Mouse (Mus musculus): ENCODE results near the gene Lmntd2. TPM values are rescaled to one million over a fixed set of nuclear protein-coding genes. Genes with fewer than 3 reads are reported as not detected.

The Lmntd2 gene
- polyA plus RNA-seq, 1 experiment from 2014 or later: 3.3 TPM

- peak within 1 kb of the TSS; percentile 98 for H3K4me2 ChIP-seq (ENCODE audit: low read depth, low read length, severe bottlenecking)
- under 1% methylated on average over 76 of the region's 76 CpGs for WGBS
- peaks cover 6% of the 10 kb centered on the region; the same call in 1 of the 2 replicates for H3K36me3 ChIP-seq (ENCODE audit: control insufficient read depth, insufficient read depth, low read length)
- H3K9ac ChIP-seq (ENCODE audit: low read length): peak within 1 kb of the TSS; percentile 97
- peak within 1 kb of the TSS; percentile 93 for H3K27ac ChIP-seq (ENCODE audit: low read depth, low read length)
- peaks cover 7% of the 10 kb centered on the region for H3K4me1 ChIP-seq (replicated peaks; ENCODE audit: control insufficient read depth, insufficient read depth, low read length)
- DNase-seq (ENCODE audit: low spot score) (peak; percentile 98), ATAC-seq (replicated peaks; ENCODE audit: low FRiP score) (peak; percentile 92)
- no peaks in the 10 kb centered on the region for H3K27me3 ChIP-seq (ENCODE audit: control insufficient read depth, insufficient read depth, low read length)
- no peaks in the 10 kb centered on the region for H3K9me3 ChIP-seq (ENCODE audit: control insufficient read depth, low read length)
- peak within 1 kb of the TSS; percentile 99 for H3K4me3 ChIP-seq (ENCODE audit: low read depth, low read length)
Measured at GRCm38 (mm10) chr7:141228279-141229067, 14.6 kb upstream of the Lmntd2 start, which contains the start of gene Phrf1. TSS of gene Phrf1 (plus strand) at chr7:141228784.

- peaks cover 8% of the 10 kb centered on the region for H3K4me1 ChIP-seq (replicated peaks; ENCODE audit: control insufficient read depth, insufficient read depth, low read length)
- 71% methylated on average over 4 of the region's 4 CpGs for WGBS
- no peak for DNase-seq (ENCODE audit: low spot score)
- H3K4me3 ChIP-seq (ENCODE audit: low read depth, low read length): peak overlapping the region; percentile 99; the same call in 1 of the 2 replicates
- ATAC-seq (replicated peaks; ENCODE audit: low FRiP score): peak; percentile 21; the same call in 1 of the 2 replicates
- no peak overlapping the region for H3K4me2 ChIP-seq (ENCODE audit: low read depth, low read length, severe bottlenecking)
- no peak overlapping the region; the same call in 1 of the 2 replicates for H3K9ac ChIP-seq (ENCODE audit: low read length)
- H3K27me3 ChIP-seq (ENCODE audit: control insufficient read depth, insufficient read depth, low read length): no peaks in the 10 kb centered on the region
- no peaks in the 10 kb centered on the region for H3K9me3 ChIP-seq (ENCODE audit: control insufficient read depth, low read length)
- no peak overlapping the region for H3K27ac ChIP-seq (ENCODE audit: low read depth, low read length)
- H3K36me3 ChIP-seq (ENCODE audit: control insufficient read depth, insufficient read depth, low read length): peaks cover 6% of the 10 kb centered on the region; the same call in 1 of the 2 replicates
Measured at GRCm38 (mm10) chr7:141227796-141228195, 13.9 kb upstream of the Lmntd2 start.

- H3K4me2 ChIP-seq (ENCODE audit: low read depth, low read length, severe bottlenecking): no peak overlapping the region
- H3K4me3 ChIP-seq (ENCODE audit: low read depth, low read length): no peak overlapping the region
- ATAC-seq (replicated peaks; ENCODE audit: low FRiP score) (no peak), DNase-seq (ENCODE audit: low spot score) (no peak)
- 83% methylated on average over 6 of the region's 6 CpGs for WGBS
- no peak overlapping the region for H3K27ac ChIP-seq (ENCODE audit: low read depth, low read length)
- peaks cover 17% of the 10 kb centered on the region for H3K4me1 ChIP-seq (replicated peaks; ENCODE audit: control insufficient read depth, insufficient read depth, low read length)
- peaks cover 3% of the 10 kb centered on the region; the same call in 1 of the 2 replicates for H3K36me3 ChIP-seq (ENCODE audit: control insufficient read depth, insufficient read depth, low read length)
- no peaks in the 10 kb centered on the region for H3K9me3 ChIP-seq (ENCODE audit: control insufficient read depth, low read length)
- no peak overlapping the region for H3K9ac ChIP-seq (ENCODE audit: low read length)
- no peaks in the 10 kb centered on the region for H3K27me3 ChIP-seq (ENCODE audit: control insufficient read depth, insufficient read depth, low read length)
Measured at GRCm38 (mm10) chr7:141226535-141226934, 12.7 kb upstream of the Lmntd2 start.

DNA sequence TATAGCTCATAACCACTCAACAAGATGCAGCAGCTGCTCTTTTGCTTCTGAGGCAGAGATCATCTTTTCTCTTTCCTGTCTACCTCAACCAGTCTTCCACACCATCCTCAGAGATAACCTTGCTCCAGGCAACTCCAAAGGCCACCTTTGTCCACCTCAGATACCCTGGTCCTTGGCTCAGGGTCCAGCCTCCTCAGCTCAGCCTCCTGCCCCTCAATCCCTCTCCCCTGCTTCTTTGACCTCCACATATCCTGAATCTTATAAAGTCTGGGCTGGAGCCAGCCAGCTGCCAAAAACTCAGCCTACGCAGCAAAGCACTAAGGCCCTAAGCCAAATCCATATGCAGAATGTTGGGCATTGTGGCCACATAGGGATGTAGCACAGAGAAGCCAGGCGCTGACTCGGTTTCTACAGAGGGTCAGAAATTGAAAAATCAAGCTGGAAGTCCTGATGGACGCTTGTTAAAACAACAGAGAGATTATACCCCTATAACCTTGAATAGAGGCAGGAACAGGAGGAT lies 8.9 kb upstream of the Lmntd2 start:
- Histone ChIP-seq H3K4me3 (ENCODE audit: low read depth, low read length) (no peak overlapping the region), H3K36me3 (ENCODE audit: control insufficient read depth, insufficient read depth, low read length) (no peaks in the 10 kb centered on the region), H3K27ac (ENCODE audit: low read depth, low read length) (peak overlapping the region; percentile 70), H3K4me2 (ENCODE audit: low read depth, low read length, severe bottlenecking) (no peak overlapping the region; the same call in 1 of the 2 replicates), H3K27me3 (ENCODE audit: control insufficient read depth, insufficient read depth, low read length) (no peaks in the 10 kb centered on the region), H3K4me1 (replicated peaks; ENCODE audit: control insufficient read depth, insufficient read depth, low read length) (peaks cover 12% of the 10 kb centered on the region), H3K9ac (ENCODE audit: low read length) (peak overlapping the region; percentile 35; the same call in 1 of the 2 replicates), H3K9me3 (ENCODE audit: control insufficient read depth, low read length) (no peaks in the 10 kb centered on the region)
- no peak for DNase-seq (ENCODE audit: low spot score)
- WGBS: 91% methylated on average over 4 of the region's 4 CpGs
- ATAC-seq (replicated peaks; ENCODE audit: low FRiP score): no peak

- Histone ChIP-seq H3K9me3 (ENCODE audit: control insufficient read depth, low read length) (no peaks in the 10 kb centered on the region), H3K4me2 (ENCODE audit: low read depth, low read length, severe bottlenecking) (peak overlapping the region; percentile 89; the same call in 1 of the 2 replicates), H3K27me3 (ENCODE audit: control insufficient read depth, insufficient read depth, low read length) (no peaks in the 10 kb centered on the region), H3K27ac (ENCODE audit: low read depth, low read length) (peak overlapping the region; percentile 70), H3K36me3 (ENCODE audit: control insufficient read depth, insufficient read depth, low read length) (no peaks in the 10 kb centered on the region), H3K4me1 (replicated peaks; ENCODE audit: control insufficient read depth, insufficient read depth, low read length) (peaks cover 13% of the 10 kb centered on the region), H3K9ac (ENCODE audit: low read length) (peak overlapping the region; percentile 35), H3K4me3 (ENCODE audit: low read depth, low read length) (peak overlapping the region; percentile 17)
- 12% methylated on average over 8 of the region's 8 CpGs for WGBS
- DNase-seq (ENCODE audit: low spot score): no peak
- ATAC-seq (replicated peaks; ENCODE audit: low FRiP score): no peak
Measured at GRCm38 (mm10) chr7:141222126-141222467, 8.2 kb upstream of the Lmntd2 start.

DNA sequence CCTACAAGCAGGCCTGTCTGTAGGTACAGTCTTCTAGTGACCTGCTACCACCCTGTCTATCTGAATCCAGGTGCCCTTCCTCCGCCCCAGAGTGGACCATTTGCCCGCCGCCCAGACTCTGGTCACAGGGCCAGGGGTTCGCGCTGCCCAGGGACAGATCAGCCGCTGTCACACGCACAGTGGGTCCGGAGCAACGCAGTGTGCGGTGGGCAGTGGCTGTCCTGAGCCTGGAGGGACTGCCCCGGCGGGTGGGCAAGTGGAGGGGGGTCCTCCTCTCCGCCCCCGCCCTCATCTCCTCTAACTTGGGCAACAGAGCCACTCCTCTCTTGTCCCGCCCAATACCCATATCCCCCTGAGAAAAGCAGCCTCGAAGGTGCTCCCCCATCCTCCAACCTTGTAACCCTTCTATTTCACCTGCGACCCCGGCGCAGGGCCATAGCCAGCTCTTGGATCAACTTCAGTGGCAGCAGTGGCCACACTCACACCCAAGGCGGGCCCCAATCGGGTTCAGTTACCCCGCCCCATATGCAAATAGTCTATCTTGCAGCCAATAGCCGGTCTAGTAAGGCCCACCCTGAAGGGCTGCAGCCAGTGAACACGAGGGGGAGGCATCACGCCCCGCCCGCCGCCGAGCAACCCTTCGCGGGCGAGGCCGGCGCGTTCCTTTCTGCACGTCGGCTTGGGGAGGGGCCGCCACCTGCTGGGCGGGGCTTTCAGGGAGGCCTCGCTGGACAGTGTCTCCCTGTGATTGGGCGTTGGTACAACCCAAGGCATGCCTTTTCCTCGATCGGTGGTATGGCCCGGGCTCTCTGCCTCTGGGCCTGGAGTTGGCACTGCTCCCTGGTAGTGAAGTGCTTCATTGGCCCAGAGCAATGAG lies 7.6 kb upstream of the Lmntd2 start:
- ATAC-seq (replicated peaks; ENCODE audit: low FRiP score): peak; percentile 96
- no peaks in the 10 kb centered on the region for H3K9me3 ChIP-seq (ENCODE audit: control insufficient read depth, low read length)
- peaks cover 18% of the 10 kb centered on the region for H3K4me1 ChIP-seq (replicated peaks; ENCODE audit: control insufficient read depth, insufficient read depth, low read length)
- H3K27me3 ChIP-seq (ENCODE audit: control insufficient read depth, insufficient read depth, low read length): no peaks in the 10 kb centered on the region
- 2% methylated on average over 44 of the region's 44 CpGs for WGBS
- peak overlapping the region; percentile 69 for H3K9ac ChIP-seq (ENCODE audit: low read length)
- peak overlapping the region; percentile 89 for H3K4me2 ChIP-seq (ENCODE audit: low read depth, low read length, severe bottlenecking)
- H3K36me3 ChIP-seq (ENCODE audit: control insufficient read depth, insufficient read depth, low read length): no peaks in the 10 kb centered on the region
- H3K27ac ChIP-seq (ENCODE audit: low read depth, low read length): peak overlapping the region; percentile 73
- peak overlapping the region; percentile 46 for H3K4me3 ChIP-seq (ENCODE audit: low read depth, low read length)
- DNase-seq (ENCODE audit: low spot score): peak; percentile 100

GRCm38 (mm10) chr7:141220377-141220776 lies 6.5 kb upstream of the Lmntd2 start:
- DNase-seq (ENCODE audit: low spot score) (no peak), ATAC-seq (replicated peaks; ENCODE audit: low FRiP score) (no peak)
- no peaks in the 10 kb centered on the region for H3K36me3 ChIP-seq (ENCODE audit: control insufficient read depth, insufficient read depth, low read length)
- peaks cover 21% of the 10 kb centered on the region for H3K4me1 ChIP-seq (replicated peaks; ENCODE audit: control insufficient read depth, insufficient read depth, low read length)
- no peak overlapping the region for H3K4me3 ChIP-seq (ENCODE audit: low read depth, low read length)
- H3K9ac ChIP-seq (ENCODE audit: low read length): no peak overlapping the region
- H3K4me2 ChIP-seq (ENCODE audit: low read depth, low read length, severe bottlenecking): peak overlapping the region; percentile 89; the same call in 1 of the 2 replicates
- no peak overlapping the region for H3K27ac ChIP-seq (ENCODE audit: low read depth, low read length)
- H3K9me3 ChIP-seq (ENCODE audit: control insufficient read depth, low read length): no peaks in the 10 kb centered on the region
- H3K27me3 ChIP-seq (ENCODE audit: control insufficient read depth, insufficient read depth, low read length): no peaks in the 10 kb centered on the region
- WGBS: 72% methylated on average over 1 of the region's 1 CpGs

GRCm38 (mm10) chr7:141219558-141220099 lies 5.7 kb upstream of the Lmntd2 start:
- no peak overlapping the region for H3K4me3 ChIP-seq (ENCODE audit: low read depth, low read length)
- H3K9me3 ChIP-seq (ENCODE audit: control insufficient read depth, low read length): no peaks in the 10 kb centered on the region
- ATAC-seq (replicated peaks; ENCODE audit: low FRiP score) (no peak), DNase-seq (ENCODE audit: low spot score) (no peak)
- no peak overlapping the region for H3K9ac ChIP-seq (ENCODE audit: low read length)
- no peaks in the 10 kb centered on the region for H3K27me3 ChIP-seq (ENCODE audit: control insufficient read depth, insufficient read depth, low read length)
- H3K4me2 ChIP-seq (ENCODE audit: low read depth, low read length, severe bottlenecking): no peak overlapping the region
- peaks cover 25% of the 10 kb centered on the region for H3K4me1 ChIP-seq (replicated peaks; ENCODE audit: control insufficient read depth, insufficient read depth, low read length)
- WGBS: 96% methylated on average over 1 of the region's 1 CpGs
- no peaks in the 10 kb centered on the region for H3K36me3 ChIP-seq (ENCODE audit: control insufficient read depth, insufficient read depth, low read length)
- no peak overlapping the region for H3K27ac ChIP-seq (ENCODE audit: low read depth, low read length)
